Mouse (Mus musculus) left cerebral cortex, adult 8-10 months (tissue): ENCODE data around the gene Barhl1. TPM values are rescaled to one million over a fixed set of nuclear protein-coding genes. Genes with fewer than 3 reads are reported as not detected.
A peak's percentile ranks its signal among the peaks of the same experiment; 100 is the strongest.

Source experiments
- DNase-seq, 2 experiments: peaks; one replicate each; pipeline ENCODE4 v3.0.0; 2022; ENCODE audit warnings: low spot score in 2 of 2
- total RNA-seq, 4 experiments: library from RNA; stranded (reverse); gene quantifications; 2 replicates each; pipeline ENCODE4 v1.2.4; 2022

Gene Barhl1
- total RNA-seq = under 1 TPM in 2 of 4 experiments, not detected in 2; 0.14 to 0.55 TPM

DNA sequence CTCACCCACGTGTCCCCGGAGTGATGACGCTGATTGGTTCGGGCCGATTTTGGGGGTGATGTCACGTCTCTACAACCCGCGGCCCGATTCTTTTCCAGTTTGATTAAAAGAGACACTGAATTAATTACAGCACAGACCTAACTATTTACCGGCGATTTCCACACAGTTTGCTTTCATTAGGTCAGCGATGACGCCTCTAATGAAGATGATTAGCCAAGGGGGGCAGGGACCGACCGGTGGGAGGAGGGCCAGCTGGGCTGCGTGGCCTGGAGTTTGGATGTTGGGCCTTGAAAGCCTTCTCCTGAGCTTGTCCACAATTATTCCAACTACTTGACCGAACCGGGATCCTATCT lies at the start of gene Barhl1:
Gene Barhl1, minus strand, starts transcription at position 156 of the 353 bp plus-strand sequence.
- no peak for DNase-seq

DNA sequence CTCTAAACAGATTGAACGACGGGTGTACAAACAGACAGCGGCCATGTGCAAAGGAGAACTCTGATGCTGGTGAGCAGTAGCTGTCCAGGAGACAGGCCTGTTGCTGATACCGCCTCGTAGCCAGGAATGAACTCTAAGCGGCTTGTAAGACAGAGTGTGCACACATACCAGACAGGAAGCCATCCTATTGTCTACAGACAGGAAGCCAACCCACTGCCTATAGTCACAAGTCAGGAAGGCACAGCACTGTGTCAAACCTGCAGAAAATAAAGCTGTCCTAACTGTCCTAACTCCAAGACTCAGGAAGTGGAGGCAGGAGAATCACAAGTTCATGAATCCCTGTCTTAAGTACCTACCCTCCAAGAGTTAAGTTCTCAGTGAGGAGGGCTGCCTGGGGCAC lies 47.1 kb upstream of the Barhl1 start:
- no peak for DNase-seq

DNA sequence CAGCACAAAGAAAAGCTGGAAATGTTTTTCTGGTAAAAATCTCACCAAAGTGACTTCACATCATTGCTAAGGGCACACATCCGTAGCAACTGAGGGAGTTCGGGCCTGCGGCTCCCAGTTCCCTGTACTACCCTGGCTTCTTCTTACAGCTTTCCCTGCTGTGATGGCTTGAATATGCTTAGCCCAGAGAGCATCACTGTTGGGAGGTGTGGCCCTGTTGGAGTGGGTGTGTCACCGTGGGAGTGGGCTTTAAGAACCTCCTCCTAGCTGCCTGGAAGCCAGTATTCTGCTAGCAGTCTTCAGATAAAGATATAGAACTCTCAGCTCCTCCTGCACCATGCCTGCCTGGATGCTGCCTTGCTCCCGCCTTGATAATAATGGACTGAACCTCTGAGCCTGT lies 45.2 kb upstream of the Barhl1 start:
- no peak for DNase-seq

DNA sequence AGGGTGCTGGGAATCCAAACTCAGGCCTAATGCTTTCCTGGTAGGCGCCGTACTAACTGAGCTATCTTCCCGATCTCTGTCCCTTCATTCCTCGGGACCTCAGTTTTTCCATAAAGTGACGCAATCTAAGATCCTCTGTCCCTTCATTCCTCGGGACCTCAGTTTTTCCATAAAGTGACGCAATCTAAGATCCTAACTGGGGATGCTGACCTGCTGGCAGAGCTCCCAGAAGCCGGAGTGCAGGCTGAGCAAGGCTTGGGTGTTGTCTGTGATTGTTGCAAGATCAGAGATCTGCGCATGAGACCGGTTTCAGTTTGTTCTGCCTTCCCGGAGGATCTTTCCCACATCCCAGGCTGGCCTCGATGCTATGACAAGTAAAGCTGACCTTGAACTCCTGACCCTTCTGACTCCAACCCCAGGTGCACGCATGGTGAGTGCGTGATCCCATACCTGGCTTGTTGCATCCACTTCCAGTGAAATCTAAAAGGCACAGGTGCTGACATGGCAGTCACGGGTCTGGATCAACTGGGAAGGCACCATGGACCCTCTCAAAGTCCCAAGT lies 44.6 kb upstream of the Barhl1 start:
- no peak for DNase-seq

DNA sequence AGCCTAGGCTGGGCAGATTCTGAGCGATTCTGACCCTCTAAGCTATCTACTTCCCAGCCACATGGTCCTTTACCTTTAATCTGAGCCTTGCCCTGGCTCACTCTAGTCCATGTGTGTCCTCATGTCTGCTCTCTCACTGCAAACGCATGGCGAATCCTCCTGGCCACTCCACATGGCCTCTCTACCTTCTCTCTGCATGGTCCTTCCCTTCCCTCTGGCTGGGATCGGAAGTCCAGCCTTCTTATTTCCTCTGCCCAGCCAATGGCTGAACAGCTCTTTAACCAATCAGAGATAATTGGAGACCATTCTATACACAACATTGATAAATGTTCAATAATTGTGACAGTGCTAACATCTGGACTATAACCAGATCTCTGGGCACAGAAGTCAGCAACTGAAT lies 40.4 kb upstream of the Barhl1 start:
- no peak for DNase-seq

DNA sequence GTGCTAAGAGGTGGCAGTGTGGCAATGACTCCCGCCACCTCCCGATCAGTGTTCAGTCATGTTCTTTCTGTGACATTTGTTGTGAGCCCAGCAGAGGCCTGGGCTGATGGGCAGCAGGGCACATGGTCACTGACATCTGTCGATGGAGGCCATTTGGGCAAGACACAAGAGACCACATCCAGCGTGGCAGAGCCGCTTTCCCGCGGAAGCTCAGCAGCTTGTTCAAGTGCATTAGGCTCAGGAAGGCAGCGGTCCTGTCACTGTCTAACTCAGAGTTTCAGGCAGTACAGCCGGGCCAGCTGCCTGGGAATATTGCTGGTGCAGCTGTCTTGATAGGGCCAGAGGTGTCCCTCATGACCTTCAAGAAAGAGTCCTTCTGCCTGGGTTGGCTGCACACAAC lies 38.1 kb upstream of the Barhl1 start:
- DNase-seq = no peak

DNA sequence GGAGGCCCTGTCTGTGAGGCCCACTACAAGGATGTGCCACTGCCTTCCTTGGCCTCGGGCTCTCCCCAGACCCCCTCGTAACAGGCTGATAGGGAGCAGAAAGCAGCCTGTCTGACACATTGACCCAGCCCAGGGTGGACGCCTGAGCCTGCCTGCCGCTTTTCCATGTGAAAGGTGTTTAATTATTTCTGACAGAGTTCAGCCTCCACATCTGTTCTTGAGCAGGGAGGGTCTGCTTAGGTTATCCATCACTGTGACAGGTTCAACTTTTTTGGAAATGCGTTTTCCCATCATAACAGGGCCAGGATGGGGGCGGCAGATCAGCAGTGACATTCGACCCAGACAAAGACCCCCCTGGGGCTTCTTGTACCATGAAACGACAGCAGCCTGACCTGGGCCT lies 36.5 kb upstream of the Barhl1 start:
- DNase-seq = no peak

DNA sequence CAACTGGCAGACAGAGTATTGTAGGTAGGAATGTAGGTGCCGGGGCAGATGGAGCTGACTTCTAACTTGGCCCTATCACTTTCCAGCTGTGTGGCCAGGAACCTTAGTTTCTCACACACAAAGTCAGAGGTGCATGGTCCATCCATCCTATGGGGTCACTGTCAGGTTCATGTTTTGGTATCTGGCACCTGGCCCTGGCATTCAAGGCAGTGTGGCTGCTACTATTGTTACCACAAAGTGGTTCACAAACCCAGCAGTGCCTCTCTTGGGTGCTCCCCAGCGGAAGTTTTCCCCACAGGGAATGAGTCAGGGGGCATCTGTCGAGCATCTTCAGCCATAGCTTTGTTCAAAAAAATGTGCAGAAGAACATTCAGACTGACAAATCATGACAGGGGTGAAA lies 29.8 kb upstream of the Barhl1 start:
- DNase-seq = no peak

DNA sequence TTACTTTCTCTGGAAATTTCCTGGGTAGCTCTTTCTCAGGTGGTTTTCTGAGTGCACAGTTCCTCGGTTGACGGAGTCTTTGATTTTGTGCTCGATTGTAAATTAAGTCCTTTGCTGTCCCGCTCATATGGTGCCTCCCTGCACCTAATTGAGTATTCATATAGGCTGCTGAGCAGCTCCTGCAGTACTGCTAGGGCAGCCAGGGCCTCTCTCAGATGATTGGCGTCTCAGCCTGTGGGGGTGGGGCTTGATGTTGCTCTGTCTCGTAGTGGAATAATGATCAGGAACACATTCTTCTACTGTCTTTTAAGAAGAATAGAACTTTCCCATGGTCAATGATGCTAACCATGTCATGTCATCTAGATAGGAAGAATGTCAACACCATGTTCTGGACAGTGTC lies 28.9 kb upstream of the Barhl1 start:
- DNase-seq = no peak

DNA sequence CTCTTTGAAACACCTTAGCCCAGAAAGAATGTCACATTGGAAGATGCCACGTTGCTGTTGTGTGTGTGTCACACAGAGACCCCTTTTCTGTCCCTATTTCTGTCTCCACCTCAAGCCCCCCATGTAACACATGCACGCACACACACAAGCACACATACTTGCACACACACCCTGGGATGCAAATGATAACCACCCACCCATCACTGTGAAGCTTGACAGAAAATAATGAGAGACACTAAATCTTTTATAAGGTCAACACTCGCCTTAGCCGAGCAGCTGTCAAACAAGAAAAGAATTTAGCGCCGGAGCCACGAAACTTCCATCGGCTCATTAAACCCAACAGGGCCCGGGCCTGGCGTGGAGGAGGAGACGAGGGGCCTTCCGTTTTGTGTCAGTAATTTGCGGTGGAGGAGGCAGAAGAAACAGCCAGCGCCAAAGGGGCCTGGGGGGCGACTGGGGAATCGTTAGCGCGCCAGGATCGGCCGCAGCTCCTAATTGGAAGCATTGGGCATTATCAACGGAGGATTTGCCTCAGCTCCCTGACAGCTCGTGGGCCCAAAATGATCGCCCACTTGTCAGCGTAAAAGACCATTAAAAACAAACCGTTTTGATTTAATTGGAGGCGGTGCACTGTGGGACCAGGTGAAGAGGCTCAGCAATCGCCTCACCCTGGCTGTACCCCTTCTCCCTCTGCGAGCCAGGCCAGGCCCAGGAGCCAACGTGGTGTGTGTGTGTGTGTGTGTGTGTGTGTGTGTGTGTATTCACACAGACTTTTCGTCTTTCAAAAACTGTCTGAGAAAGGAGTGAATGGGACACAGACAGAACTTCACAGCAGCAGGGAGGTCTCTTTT lies 27.4 kb upstream of the Barhl1 start:
- no peak for DNase-seq

DNA sequence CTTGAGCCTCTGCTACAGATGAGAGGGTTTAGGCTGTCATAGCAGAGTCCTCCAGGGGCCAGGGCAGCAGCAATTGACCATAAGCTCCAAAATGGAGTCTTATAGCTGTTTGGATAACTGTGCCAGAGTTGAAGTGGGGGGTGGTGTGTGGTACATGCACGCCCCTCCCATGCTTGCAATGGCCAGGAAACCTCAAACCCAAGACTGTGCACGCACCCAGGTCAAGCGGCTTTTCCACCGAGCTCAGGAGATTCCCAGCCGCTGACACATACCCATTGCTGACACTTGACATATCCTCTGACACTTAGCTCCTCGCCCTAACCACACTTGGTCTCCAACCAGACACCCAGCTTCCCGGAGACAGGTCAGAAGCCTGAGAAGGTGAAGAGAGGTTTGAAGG lies 22.5 kb upstream of the Barhl1 start:
- DNase-seq = no peak

DNA sequence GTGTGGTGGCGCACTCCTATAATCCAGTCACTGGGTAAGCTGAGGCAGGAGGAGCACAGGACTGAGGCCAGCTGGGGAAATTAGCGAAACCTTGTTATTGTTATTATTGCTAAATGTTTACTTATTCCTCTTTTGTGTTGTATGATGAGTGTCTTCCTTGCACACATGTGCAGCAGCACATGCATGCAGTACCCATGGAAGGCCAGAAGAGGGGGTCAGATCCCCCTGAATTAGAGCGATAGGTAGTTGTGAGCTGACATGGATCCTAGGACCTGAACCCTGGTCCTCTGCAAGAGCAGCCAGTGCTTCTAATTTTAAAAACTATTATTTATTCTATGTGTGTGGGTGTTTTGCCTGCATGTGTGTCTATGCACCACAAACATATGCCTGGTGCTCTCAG lies 14.1 kb upstream of the Barhl1 start:
- DNase-seq = no peak

DNA sequence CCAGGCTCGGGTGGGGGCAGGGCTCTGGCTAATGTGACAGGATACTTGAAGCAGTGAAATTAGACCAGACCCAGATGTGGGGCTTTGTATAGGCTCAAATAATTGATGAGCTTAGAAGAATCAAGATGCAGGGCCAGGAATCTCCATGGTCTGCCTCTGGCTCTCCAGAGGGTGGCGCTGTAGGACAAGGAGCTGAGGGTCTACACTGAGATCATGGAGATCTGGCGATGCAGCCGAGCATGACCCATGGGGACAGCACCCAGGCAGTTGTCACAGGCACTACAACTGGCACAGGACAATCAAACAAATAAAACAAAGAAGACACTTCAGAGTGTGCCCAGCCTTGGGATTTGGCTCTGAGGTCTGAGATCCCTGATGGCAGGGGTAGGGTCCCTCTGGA lies 7.4 kb upstream of the Barhl1 start:
- DNase-seq = peak in 1 of 2 experiments; percentile 23

DNA sequence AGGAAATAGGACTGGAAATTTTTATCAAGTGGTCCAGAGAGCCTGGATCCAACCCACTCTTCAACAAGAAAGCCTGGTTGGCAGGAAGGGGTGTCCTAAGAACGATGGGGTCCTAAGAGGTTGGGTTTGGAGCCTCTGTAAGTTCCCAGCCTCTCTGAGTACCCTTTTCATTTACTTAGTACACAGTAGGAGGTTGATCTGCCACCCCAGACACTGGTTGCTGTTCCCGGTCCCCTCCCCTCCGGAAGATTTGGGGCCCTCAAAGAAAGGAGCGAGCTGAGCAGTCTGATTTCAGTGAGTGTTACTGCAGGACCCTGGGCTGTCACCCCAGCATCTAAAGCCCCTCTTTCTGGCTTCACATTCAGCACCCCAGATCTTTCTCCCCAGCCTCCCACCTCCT lies 2.5 kb upstream of the Barhl1 start:
- no peak for DNase-seq

DNA sequence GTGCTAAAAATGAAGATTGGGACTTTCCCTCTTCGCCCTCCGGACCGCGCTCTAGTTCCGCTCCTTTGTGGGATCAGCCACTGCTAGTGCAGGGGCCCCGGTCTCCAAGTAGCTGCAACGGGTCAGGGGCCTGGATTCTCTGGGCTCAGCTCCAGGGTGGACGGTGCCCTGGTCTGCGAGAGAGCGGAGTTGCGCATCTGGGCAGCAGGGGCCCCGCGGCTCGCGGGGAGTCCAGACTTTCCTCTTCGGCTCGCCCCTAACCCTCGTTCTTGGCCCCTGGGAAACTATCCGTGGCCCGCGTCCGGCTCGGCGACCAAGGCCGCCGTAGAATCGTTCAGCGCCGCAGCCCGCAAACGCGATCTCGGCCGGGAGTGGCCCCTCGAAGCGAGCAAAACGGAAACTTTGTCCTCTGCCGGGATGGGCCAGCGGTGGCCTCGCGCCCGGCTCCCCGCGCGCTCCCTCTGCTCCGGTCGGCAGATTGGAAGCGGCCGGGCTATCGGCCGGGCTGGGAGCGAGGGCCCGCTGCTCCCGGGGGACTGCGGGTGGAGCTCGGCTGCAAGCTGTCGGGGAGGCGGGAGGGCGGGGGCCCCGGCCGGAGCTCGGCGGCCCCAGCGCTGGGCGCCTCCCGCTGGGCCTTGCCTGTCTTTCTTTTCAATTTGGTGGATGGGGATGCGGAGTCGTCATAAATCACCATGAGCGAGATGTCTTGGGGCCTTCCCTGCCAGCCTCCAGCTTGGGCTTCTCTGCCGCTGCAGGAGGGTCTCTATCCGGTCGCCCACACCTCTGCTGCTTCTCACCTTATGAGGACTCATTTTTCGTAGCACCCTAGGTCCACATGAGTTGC lies 1.3 kb upstream of the Barhl1 start:
- no peak for DNase-seq

DNA sequence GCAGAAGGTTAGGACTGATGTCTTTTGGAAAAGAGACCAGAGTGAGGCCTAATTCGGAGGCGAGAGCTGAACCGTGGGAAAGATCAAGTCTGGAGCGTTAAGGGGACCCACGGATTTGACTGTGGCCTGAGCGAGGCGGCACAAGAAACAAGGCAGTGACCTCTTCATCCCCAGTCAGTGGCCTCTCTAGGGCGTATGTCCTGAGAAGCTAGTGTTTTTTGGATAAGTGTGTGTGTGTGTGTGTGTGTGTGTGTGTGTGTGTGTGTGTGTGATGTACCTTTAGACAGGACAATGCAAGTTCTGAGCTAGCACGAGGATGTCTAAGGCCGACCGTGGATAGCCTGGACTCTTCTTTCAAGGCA lies 669 bp upstream of the Barhl1 start:
- no peak for DNase-seq

DNA sequence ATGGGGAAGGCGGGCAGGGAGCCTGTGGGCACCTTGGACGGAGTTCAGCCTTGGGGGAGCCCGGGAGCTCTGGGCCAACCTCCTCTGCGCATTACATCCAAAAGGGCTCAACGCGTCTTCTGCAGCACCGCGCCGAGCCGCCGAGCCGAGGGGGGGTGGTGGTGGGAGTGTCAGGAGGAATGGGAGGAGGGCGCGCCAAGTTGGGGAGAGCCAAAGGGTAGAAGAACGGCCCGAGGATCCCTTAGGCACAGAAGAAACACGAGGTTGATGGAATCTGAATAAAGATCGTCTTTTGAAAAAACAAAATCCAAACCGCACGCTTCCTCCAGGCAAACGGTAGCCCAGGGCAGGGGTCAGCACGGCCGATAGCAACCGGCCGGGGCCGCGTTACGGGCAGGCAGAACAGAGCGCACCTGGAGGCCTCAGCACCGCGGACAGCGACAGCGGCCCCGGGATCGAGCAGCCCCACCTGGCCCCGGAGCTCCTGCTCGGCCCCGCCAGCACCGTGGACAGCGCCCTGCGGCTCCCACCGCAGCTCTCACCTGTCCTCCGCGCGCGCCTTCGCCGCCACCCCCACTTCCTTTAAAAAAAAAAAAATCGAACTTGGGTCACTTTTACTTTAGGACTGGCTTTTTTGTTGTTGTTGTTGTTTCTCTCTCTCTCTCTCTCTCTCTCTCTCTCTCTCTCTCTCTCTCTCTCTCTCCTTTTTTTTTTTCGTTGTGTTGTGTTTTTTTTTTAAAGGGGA lies 528 bp downstream of the Barhl1 start:
- no peak for DNase-seq

DNA sequence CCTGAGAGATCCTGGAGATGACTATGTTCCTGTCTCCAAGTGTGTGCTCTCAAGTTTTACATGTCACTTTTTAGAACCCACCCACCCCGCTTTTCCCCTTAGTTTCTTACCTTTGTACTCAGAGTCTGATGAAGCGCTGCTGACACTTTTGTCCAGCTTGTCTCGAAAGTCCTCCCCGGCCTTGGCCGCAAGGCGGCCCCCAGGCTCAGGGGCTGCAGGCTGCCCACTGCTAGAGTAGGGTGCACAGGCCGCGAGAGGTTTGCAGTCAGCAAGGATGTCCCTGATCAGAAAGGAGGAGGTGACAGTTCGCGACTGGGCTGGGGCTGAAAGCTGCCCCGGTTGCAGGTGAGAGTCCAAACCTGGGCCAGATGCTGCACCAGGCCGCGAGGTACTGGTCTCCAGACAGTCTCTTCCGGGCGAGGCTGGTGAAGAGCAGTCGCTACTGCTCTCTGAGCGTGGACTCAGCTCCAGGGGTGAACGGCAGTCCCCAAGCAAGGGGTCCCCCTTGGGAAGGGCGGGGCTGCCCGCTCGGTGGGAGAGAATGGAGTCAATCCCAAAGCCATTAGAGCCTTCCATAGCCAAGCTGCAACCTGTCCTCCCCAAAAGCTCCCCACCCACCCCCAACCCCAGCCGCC lies 1.2 kb downstream of the Barhl1 start:
- DNase-seq = no peak

DNA sequence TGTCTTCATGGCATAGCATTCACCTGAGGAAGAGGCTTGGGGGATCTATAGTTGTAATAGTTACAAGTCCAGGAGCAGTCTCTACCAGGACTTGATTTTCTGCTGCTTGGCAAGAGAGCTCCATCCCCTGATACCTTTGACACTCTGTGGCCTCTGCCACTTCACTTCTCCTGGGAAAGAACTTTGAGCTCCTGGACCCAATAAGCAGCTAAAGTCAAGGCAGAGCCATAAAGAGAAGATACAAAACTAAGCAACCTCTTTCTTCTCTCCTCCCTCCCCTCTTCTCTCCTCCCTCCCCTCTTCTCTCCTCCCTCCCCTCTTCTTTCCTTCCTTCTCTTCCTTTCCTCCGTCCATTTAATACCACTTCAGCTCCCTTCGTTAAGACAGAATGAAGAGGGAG lies 2.3 kb downstream of the Barhl1 start:
- DNase-seq = no peak

DNA sequence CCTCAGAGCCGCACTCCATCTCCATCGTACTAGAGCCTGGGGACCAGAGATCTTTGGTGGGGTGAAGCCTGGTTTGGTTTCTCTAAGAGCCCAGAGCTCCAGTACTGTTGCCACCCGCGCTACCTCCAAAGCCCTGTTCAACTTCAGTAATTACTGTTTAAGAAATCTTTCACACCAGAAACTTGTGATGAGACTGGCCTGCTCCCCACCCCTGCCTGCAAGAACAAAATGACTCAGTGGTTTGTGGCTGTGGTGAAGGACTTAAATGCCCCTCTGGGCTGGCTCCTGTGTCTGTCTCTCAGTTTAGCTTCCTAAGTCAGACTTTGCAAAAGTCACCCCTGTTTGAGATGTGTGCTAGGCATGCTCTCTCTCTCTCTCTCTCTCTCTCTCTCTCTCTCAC lies 3.5 kb downstream of the Barhl1 start:
- no peak for DNase-seq

DNA sequence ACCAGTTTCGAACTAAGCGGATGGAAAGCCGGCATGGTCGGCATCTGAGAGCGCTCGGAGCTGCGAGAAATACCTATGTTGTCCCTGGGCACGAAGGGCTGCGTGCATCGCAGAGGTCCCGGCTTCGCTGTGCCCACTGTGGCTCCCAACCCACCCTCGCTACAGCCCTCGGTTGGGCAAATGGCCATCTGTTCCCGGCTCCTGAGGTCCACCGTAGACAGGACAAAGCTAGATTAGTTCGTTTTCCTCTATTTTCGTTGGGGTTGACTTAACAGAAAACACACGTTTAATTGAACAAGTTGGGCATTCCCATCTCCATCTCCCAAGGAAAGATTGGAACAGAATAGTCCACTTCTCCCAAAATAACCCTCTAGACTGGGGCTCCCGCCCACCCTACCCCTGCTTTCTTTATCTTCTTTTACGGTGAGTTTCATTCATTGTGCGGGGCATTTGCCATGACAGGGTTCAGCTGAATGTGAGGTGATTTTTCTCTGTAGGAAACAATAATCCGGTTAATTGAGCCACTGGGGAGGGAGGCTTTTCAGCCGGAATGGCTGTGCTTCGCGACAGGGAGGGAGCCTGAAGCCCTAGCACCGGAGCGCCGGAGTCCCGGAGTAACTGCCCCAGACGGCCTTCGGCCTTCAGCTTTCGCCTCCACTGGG lies 4.3 kb downstream of the Barhl1 start:
- no peak for DNase-seq
